Mouse (Mus musculus): ENCODE data around the gene Nr1h5. TPM values are rescaled to one million over a fixed set of nuclear protein-coding genes. Genes with fewer than 3 reads are reported as not detected.

Gene Nr1h5
- polyA plus RNA-seq, 1 experiment from 2014 or later: 2.4 TPM

DNA sequence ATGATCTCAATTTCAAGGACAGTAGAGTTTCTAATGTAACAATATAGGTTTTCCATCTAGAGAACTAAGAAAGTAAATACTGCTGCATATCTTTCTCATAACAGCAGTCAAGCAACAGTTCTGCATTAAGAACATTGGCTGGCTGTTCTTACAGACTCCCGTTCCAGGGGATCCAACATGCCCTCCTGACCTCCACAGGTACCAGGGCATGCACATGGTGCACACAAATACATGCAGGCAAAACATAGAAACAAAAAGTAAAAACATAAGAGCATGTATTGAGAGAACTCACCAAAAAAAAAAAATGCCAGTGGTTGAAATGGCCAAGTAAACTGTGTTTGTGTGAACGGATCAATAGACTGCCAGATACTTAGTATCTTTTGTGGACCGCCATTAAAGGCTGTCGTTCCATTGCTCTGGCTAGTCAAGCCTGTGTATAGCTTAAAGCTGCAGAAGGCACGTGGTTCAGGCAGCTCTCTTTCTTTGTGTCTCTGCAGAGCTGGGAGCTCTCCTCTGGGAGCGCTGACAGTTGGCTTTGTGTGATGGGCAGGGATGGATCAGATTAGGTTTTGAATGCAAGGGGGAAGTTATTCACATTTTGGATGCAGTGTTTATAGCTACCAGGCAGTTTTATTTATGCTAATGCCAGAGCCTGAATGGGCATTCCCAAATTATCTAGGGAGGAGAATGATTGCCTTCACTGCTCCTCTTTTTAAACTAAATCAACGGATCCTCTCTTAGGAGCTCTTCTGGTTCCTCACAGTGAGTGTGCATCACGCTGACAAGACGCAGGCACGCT, 15.8 kb upstream of the Nr1h5 start:
- no peak overlapping the region for H3K4me3 ChIP-seq (ENCODE audit: low read depth, low read length)
- 53% methylated on average over 10 of the region's 10 CpGs for WGBS (ENCODE audit: insufficient replicate concordance)

DNA sequence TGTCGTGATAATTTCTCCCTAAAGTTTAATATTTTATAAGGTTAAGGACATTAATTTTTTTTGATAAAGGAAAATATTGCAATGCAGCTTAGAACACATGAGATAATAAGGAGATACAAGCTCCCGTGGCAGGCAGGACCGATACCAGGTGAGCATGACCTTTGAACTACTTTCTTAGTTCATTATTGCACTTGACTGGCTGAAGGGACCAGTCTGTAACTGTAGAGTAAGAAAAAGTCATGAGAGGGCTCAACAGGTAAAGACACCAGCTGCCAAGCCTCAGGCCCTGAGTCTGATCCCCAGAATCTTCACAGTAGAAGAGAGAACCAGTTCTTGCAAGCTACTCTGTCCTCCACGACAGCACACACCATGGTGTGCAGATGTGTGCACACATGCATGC, 13.0 kb upstream of the Nr1h5 start:
- no peak overlapping the region for H3K4me3 ChIP-seq (ENCODE audit: low read depth, low read length)
- H3K9me3 ChIP-seq (replicated peaks; ENCODE audit: control insufficient read depth, low read length): no peaks in the 10 kb centered on the region
- no peak overlapping the region for H3K9ac ChIP-seq (ENCODE audit: low read depth, low read length)
- no peaks in the 10 kb centered on the region for H3K4me1 ChIP-seq (ENCODE audit: control insufficient read depth, low read depth, low read length)
- ATAC-seq (ENCODE audit: low read depth): no peak
- H3K27me3 ChIP-seq (ENCODE audit: control insufficient read depth, insufficient read depth, low read depth, low read length): no peaks in the 10 kb centered on the region
- no peak overlapping the region for H3K27ac ChIP-seq (ENCODE audit: low read length)
- no peak overlapping the region for H3K4me2 ChIP-seq (ENCODE audit: low read depth, low read length)
- WGBS (ENCODE audit: insufficient replicate concordance): 52% methylated on average over 4 of the region's 4 CpGs
- no peaks in the 10 kb centered on the region for H3K36me3 ChIP-seq (ENCODE audit: control insufficient read depth, insufficient read depth)

More for the DNA sequence above, 15.8 kb upstream of the Nr1h5 start:
- no peak overlapping the region for H3K9ac ChIP-seq (ENCODE audit: low read depth, low read length)
- H3K27me3 ChIP-seq (ENCODE audit: control insufficient read depth, insufficient read depth, low read depth, low read length): no peaks in the 10 kb centered on the region
- H3K4me1 ChIP-seq (ENCODE audit: control insufficient read depth, low read depth, low read length): no peaks in the 10 kb centered on the region
- no peaks in the 10 kb centered on the region for H3K9me3 ChIP-seq (replicated peaks; ENCODE audit: control insufficient read depth, low read length)
- no peak overlapping the region for H3K4me2 ChIP-seq (ENCODE audit: low read depth, low read length)
- H3K27ac ChIP-seq (ENCODE audit: low read length): no peak overlapping the region
- no peak for ATAC-seq (ENCODE audit: low read depth)
- no peaks in the 10 kb centered on the region for H3K36me3 ChIP-seq (ENCODE audit: control insufficient read depth, insufficient read depth)

DNA sequence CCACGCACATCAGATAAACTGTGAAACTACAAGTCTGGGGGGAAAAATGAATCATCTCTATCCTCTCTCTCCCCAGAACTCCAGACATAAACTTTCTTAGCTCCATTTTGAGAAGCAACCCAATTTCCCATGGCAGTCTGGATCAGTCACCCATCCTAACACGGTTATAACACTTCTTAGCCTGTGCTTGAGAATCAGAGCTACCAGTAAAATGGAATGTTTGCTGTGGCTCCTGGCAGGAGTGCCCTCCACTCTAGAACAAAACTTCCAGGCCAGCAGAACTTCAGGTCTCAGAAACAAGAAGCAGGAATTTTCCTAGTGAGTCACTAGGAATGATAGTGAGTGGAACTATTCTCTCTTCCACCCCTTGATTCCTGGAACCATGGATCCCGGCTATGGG, 6.6 kb upstream of the Nr1h5 start:
- Histone ChIP-seq H3K27ac (ENCODE audit: low read length) (no peak overlapping the region), H3K4me3 (ENCODE audit: low read depth, low read length) (no peak overlapping the region), H3K4me2 (ENCODE audit: low read depth, low read length) (no peak overlapping the region), H3K9ac (ENCODE audit: low read depth, low read length) (no peak overlapping the region), H3K36me3 (ENCODE audit: control insufficient read depth, insufficient read depth) (no peaks in the 10 kb centered on the region), H3K4me1 (ENCODE audit: control insufficient read depth, low read depth, low read length) (no peaks in the 10 kb centered on the region), H3K9me3 (replicated peaks; ENCODE audit: control insufficient read depth, low read length) (no peaks in the 10 kb centered on the region), H3K27me3 (ENCODE audit: control insufficient read depth, insufficient read depth, low read depth, low read length) (no peaks in the 10 kb centered on the region)
- no peak for ATAC-seq (ENCODE audit: low read depth)
- 65% methylated on average over 3 of the region's 3 CpGs for WGBS (ENCODE audit: insufficient replicate concordance)

- Histone ChIP-seq H3K4me2 (ENCODE audit: low read depth, low read length) (no peak overlapping the region), H3K9ac (ENCODE audit: low read depth, low read length) (no peak overlapping the region), H3K36me3 (ENCODE audit: control insufficient read depth, insufficient read depth) (no peaks in the 10 kb centered on the region), H3K27ac (ENCODE audit: low read length) (no peak overlapping the region), H3K4me1 (ENCODE audit: control insufficient read depth, low read depth, low read length) (no peaks in the 10 kb centered on the region), H3K4me3 (ENCODE audit: low read depth, low read length) (no peak overlapping the region), H3K27me3 (ENCODE audit: control insufficient read depth, insufficient read depth, low read depth, low read length) (no peaks in the 10 kb centered on the region), H3K9me3 (replicated peaks; ENCODE audit: control insufficient read depth, low read length) (no peaks in the 10 kb centered on the region)
- WGBS (ENCODE audit: insufficient replicate concordance): 65% methylated on average over 9 of the region's 9 CpGs
- ATAC-seq (ENCODE audit: low read depth): no peak
Measured at GRCm38 (mm10) chr3:102970067-102970466, 6.1 kb upstream of the Nr1h5 start.

DNA sequence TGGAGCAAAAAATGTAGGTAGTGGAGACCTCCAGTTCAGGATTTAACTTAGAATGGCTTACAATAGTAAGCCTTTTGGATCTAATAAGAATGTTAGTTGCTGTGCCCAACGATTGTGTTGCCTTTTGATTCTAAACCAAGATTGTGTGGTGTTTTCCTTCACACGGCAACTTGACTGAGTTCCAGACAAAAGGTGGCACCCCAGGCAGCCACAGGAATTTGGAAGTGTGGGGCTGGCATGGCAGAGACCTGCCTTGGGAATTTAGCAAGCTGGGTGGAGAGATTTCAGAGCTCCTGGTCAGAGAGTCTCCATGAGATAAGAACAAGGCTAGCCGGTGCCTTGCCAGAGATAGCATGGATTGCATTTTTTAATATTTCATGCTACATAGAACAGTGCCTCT, 8.3 kb downstream of the Nr1h5 start:
- Histone ChIP-seq H3K27me3 (ENCODE audit: control insufficient read depth, insufficient read depth, low read depth, low read length) (no peaks in the 10 kb centered on the region), H3K4me2 (ENCODE audit: low read depth, low read length) (no peak overlapping the region), H3K9me3 (replicated peaks; ENCODE audit: control insufficient read depth, low read length) (no peaks in the 10 kb centered on the region), H3K9ac (ENCODE audit: low read depth, low read length) (no peak overlapping the region), H3K4me3 (ENCODE audit: low read depth, low read length) (no peak overlapping the region), H3K36me3 (ENCODE audit: control insufficient read depth, insufficient read depth) (no peaks in the 10 kb centered on the region), H3K4me1 (ENCODE audit: control insufficient read depth, low read depth, low read length) (no peaks in the 10 kb centered on the region), H3K27ac (ENCODE audit: low read length) (no peak overlapping the region)
- 28% methylated on average over 3 of the region's 3 CpGs for WGBS (ENCODE audit: insufficient replicate concordance)
- no peak for ATAC-seq (ENCODE audit: low read depth)

- H3K9me3 ChIP-seq (replicated peaks; ENCODE audit: control insufficient read depth, low read length): no peaks in the 10 kb centered on the region
- no peak overlapping the region for H3K4me3 ChIP-seq (ENCODE audit: low read depth, low read length)
- no peak for ATAC-seq (ENCODE audit: low read depth)
- WGBS (ENCODE audit: insufficient replicate concordance): 72% methylated on average over 3 of the region's 3 CpGs
- H3K27ac ChIP-seq (ENCODE audit: low read length): no peak overlapping the region
- H3K36me3 ChIP-seq (ENCODE audit: control insufficient read depth, insufficient read depth): no peaks in the 10 kb centered on the region
- H3K4me1 ChIP-seq (ENCODE audit: control insufficient read depth, low read depth, low read length): no peaks in the 10 kb centered on the region
- no peak overlapping the region for H3K9ac ChIP-seq (ENCODE audit: low read depth, low read length)
- no peaks in the 10 kb centered on the region for H3K27me3 ChIP-seq (ENCODE audit: control insufficient read depth, insufficient read depth, low read depth, low read length)
- no peak overlapping the region for H3K4me2 ChIP-seq (ENCODE audit: low read depth, low read length)
Measured at GRCm38 (mm10) chr3:102955143-102955542, 8.8 kb downstream of the Nr1h5 start.

DNA sequence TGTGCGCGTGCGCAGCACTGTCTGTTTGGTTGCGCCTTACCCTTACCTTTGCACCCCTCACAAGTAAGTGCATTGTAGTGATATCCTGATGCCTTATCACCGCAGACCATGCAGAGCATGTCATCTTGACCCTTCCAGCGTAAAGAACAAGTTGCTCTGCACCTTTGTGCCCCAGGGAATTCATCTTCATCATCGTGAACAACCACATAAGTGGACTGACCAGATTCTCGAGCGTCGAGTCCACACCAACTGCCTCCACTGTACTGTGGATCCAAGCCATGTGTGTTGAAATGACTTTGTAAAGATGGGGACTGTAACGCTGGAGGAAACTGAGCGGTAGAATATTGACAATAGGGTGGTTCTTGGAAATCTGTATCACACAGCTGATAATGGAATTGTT, 9.5 kb downstream of the Nr1h5 start:
- no peaks in the 10 kb centered on the region for H3K4me1 ChIP-seq (ENCODE audit: control insufficient read depth, low read depth, low read length)
- no peak for ATAC-seq (ENCODE audit: low read depth)
- no peaks in the 10 kb centered on the region for H3K27me3 ChIP-seq (ENCODE audit: control insufficient read depth, insufficient read depth, low read depth, low read length)
- no peaks in the 10 kb centered on the region for H3K36me3 ChIP-seq (ENCODE audit: control insufficient read depth, insufficient read depth)
- no peak overlapping the region for H3K4me2 ChIP-seq (ENCODE audit: low read depth, low read length)
- no peak overlapping the region for H3K4me3 ChIP-seq (ENCODE audit: low read depth, low read length)
- H3K27ac ChIP-seq (ENCODE audit: low read length): no peak overlapping the region
- 77% methylated on average over 12 of the region's 12 CpGs for WGBS (ENCODE audit: insufficient replicate concordance)
- no peaks in the 10 kb centered on the region for H3K9me3 ChIP-seq (replicated peaks; ENCODE audit: control insufficient read depth, low read length)
- H3K9ac ChIP-seq (ENCODE audit: low read depth, low read length): no peak overlapping the region

GRCm38 (mm10) chr3:102946861-102947260, 17.1 kb downstream of the Nr1h5 start:
- Histone ChIP-seq H3K4me1 (ENCODE audit: control insufficient read depth, low read depth, low read length) (no peaks in the 10 kb centered on the region), H3K9ac (ENCODE audit: low read depth, low read length) (no peak overlapping the region), H3K27me3 (ENCODE audit: control insufficient read depth, insufficient read depth, low read depth, low read length) (no peaks in the 10 kb centered on the region), H3K4me2 (ENCODE audit: low read depth, low read length) (no peak overlapping the region), H3K9me3 (replicated peaks; ENCODE audit: control insufficient read depth, low read length) (no peaks in the 10 kb centered on the region), H3K36me3 (ENCODE audit: control insufficient read depth, insufficient read depth) (no peaks in the 10 kb centered on the region), H3K27ac (ENCODE audit: low read length) (no peak overlapping the region), H3K4me3 (ENCODE audit: low read depth, low read length) (no peak overlapping the region)
- ATAC-seq (ENCODE audit: low read depth): peak; percentile 41; the same call in 1 of the 2 replicates
- WGBS (ENCODE audit: insufficient replicate concordance): 54% methylated on average over 5 of the region's 5 CpGs

DNA sequence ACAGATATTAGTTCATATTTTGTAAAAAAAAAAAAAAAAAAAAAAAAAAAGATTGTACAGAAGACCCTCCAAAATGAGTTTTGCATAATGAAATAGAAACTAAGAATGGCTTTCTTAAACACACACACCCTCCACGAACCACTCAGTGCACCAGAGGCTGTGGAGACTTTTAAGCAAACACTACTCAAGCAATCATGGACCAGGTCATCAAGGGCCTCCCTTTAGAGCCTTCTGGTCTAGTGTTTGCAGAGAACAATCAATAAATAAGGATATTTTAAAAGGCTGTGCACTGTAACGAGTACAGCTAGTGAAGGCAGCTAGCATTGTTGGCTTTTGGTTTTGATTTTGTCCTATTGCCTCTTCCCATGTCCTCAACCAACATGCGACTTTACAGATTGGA, 17.6 kb downstream of the Nr1h5 start:
- ATAC-seq (ENCODE audit: low read depth): no peak
- Histone ChIP-seq H3K4me2 (ENCODE audit: low read depth, low read length) (no peak overlapping the region), H3K36me3 (ENCODE audit: control insufficient read depth, insufficient read depth) (no peaks in the 10 kb centered on the region), H3K9ac (ENCODE audit: low read depth, low read length) (no peak overlapping the region), H3K27me3 (ENCODE audit: control insufficient read depth, insufficient read depth, low read depth, low read length) (no peaks in the 10 kb centered on the region), H3K4me1 (ENCODE audit: control insufficient read depth, low read depth, low read length) (no peaks in the 10 kb centered on the region), H3K4me3 (ENCODE audit: low read depth, low read length) (no peak overlapping the region), H3K9me3 (replicated peaks; ENCODE audit: control insufficient read depth, low read length) (no peaks in the 10 kb centered on the region), H3K27ac (ENCODE audit: low read length) (no peak overlapping the region)
- WGBS (ENCODE audit: insufficient replicate concordance): 50% methylated on average over 3 of the region's 3 CpGs
